Mouse (Mus musculus) myocyte (in vitro differentiated cells): ENCODE data around the gene Ostn. TPM values are rescaled to one million over a fixed set of nuclear protein-coding genes. Genes with fewer than 3 reads are reported as not detected.

Experiments
- H3K27me3 ChIP-seq: one replicate; pipeline ENCODE4 v1.6.1; 2011; ENCODE audit not compliant: control insufficient read depth, insufficient read depth, insufficient read length
- H3K36me3 ChIP-seq: one replicate; pipeline ENCODE4 v1.6.1; 2011; ENCODE audit not compliant: control insufficient read depth, insufficient read depth
- H3K4me2 ChIP-seq: one replicate; pipeline ENCODE4 v1.6.1; 2011; ENCODE audit warnings: low read depth, control low read depth
- H3K4me3 ChIP-seq: one replicate; pipeline ENCODE4 v1.5.1; 2011; ENCODE audit warnings: mild to moderate bottlenecking, control low read depth, moderate library complexity
- H3K79me2 ChIP-seq: one replicate; pipeline ENCODE4 v1.6.1; 2011; ENCODE audit not compliant: control insufficient read depth, insufficient read depth
- H3ac ChIP-seq: one replicate; pipeline ENCODE4 v1.6.1; 2011; ENCODE audit not compliant: control insufficient read depth, insufficient read length
- CEBPB ChIP-seq: IDR thresholded peaks from 2 replicates; pipeline ENCODE4 v1.6.1; 2011; ENCODE audit warnings: mild to moderate bottlenecking, moderate library complexity; ENCODE audit not compliant: poor library complexity, insufficient read depth, severe bottlenecking
- E2F4 ChIP-seq: IDR thresholded peaks from one replicate; pipeline ENCODE4 v1.6.1; 2011; ENCODE audit warnings: mild to moderate bottlenecking, control low read depth, moderate library complexity; ENCODE audit not compliant: insufficient read depth
- MAX ChIP-seq: IDR thresholded peaks from one replicate; pipeline ENCODE4 v1.6.1; 2011; ENCODE audit warnings: low read depth, mild to moderate bottlenecking, control low read depth
- MYOD1 ChIP-seq, 3 experiments: IDR thresholded peaks; one replicate each; pipeline ENCODE4 v1.6.1; 2011; ENCODE audit warnings: control low read depth in 2 of 3, low read depth in 2 of 3, mild to moderate bottlenecking in 2 of 3, moderate library complexity in 1 of 3; ENCODE audit not compliant: insufficient read length in 2 of 3, control insufficient read depth in 1 of 3
- MYOG ChIP-seq, 3 experiments: IDR thresholded peaks; one replicate each; pipeline ENCODE4 v1.6.1; 2011; ENCODE audit warnings: control low read depth in 2 of 3, low read depth in 2 of 3, mild to moderate bottlenecking in 2 of 3; ENCODE audit not compliant: insufficient read length in 2 of 3, control insufficient read depth in 1 of 3, insufficient read depth in 1 of 3
- POLR2A ChIP-seq: IDR thresholded peaks from one replicate; pipeline ENCODE4 v1.6.1; 2011; ENCODE audit warnings: low read depth, mild to moderate bottlenecking, control low read depth, moderate library complexity; ENCODE audit not compliant: insufficient read length
- POLR2AphosphoS2 ChIP-seq: IDR thresholded peaks from one replicate; pipeline ENCODE4 v1.6.1; 2011; ENCODE audit warnings: low read depth, control low read depth; ENCODE audit not compliant: insufficient read length
- REST ChIP-seq: IDR thresholded peaks from one replicate; pipeline ENCODE4 v1.6.1; 2011; ENCODE audit warnings: mild to moderate bottlenecking, control low read depth, moderate library complexity; ENCODE audit not compliant: insufficient read depth, insufficient read length
- SRF ChIP-seq: IDR thresholded peaks from one replicate; pipeline ENCODE4 v1.6.1; 2011; ENCODE audit warnings: low read depth; ENCODE audit not compliant: control insufficient read depth, insufficient read length
- TCF12 ChIP-seq: IDR thresholded peaks from one replicate; pipeline ENCODE4 v1.6.1; 2011; ENCODE audit warnings: mild to moderate bottlenecking, control low read depth; ENCODE audit not compliant: poor library complexity, insufficient read depth, severe bottlenecking
- TCF3 ChIP-seq: IDR thresholded peaks from one replicate; pipeline ENCODE4 v1.6.1; 2011; ENCODE audit warnings: low read depth, control low read depth; ENCODE audit not compliant: insufficient read length
- USF1 ChIP-seq: IDR thresholded peaks from one replicate; pipeline ENCODE4 v1.6.1; 2011; ENCODE audit warnings: low read depth, mild to moderate bottlenecking, control low read depth, moderate library complexity
- polyA plus RNA-seq: library from polyadenylated mRNA; unstranded; fragments of >200 nt; fragmentation: generic; extraction: Trizol; gene quantifications from one replicate; pipeline ENCODE4 v1.2.1, GENCODE M21; 2012; ENCODE audit warnings: missing spikeins

Gene Ostn
- polyA plus RNA-seq, 1 experiment = 1.4 TPM

GRCm38 (mm10) chr16:27390306-27390705 lies 83.0 kb downstream of the Ostn start:
- peak overlapping the region; percentile 63 for H3K4me3 ChIP-seq
- H3K27me3 ChIP-seq = no peaks in the 10 kb centered on the region
- H3K4me2 ChIP-seq = peak overlapping the region; percentile 71
- H3ac ChIP-seq = no peak overlapping the region
- H3K36me3 ChIP-seq = no peaks in the 10 kb centered on the region
- no peak for TF ChIP-seq POLR2AphosphoS2
- TF ChIP-seq MYOG (IDR thresholded peaks at IDR 0.05; ENCODE audit: control insufficient read depth in 1 of 3, insufficient read depth in 1 of 3, insufficient read length in 2 of 3, low read depth in 2 of 3) = no peak
- no peak for TF ChIP-seq USF1
- no peak for TF ChIP-seq E2F4
- TF ChIP-seq TCF3 = no peak
- no peak for TF ChIP-seq POLR2A
- TF ChIP-seq REST = no peak
- TF ChIP-seq MYOD1 (IDR thresholded peaks at IDR 0.05; ENCODE audit: control insufficient read depth in 1 of 3, insufficient read length in 2 of 3, low read depth in 2 of 3) = no peak
- no peak for TF ChIP-seq TCF12
- no peak for TF ChIP-seq SRF
- no peak for TF ChIP-seq MAX
- no peak for TF ChIP-seq CEBPB
- peaks cover 55% of the 10 kb centered on the region for H3K79me2 ChIP-seq

- Histone ChIP-seq H3K79me2 (peaks cover 66% of the 10 kb centered on the region), H3K4me3 (no peak overlapping the region), H3ac (no peak overlapping the region), H3K4me2 (no peak overlapping the region), H3K27me3 (no peaks in the 10 kb centered on the region), H3K36me3 (no peaks in the 10 kb centered on the region)
- TF ChIP-seq CEBPB (no peak), TCF3 (no peak), TCF12 (no peak), MAX (no peak), MYOD1 (IDR thresholded peaks at IDR 0.05; ENCODE audit: control insufficient read depth in 1 of 3, insufficient read length in 2 of 3, low read depth in 2 of 3) (no peak), POLR2A (no peak), POLR2AphosphoS2 (no peak), REST (no peak), E2F4 (no peak), SRF (no peak), MYOG (IDR thresholded peaks at IDR 0.05; ENCODE audit: control insufficient read depth in 1 of 3, insufficient read depth in 1 of 3, insufficient read length in 2 of 3, low read depth in 2 of 3) (no peak), USF1 (no peak)
Measured at GRCm38 (mm10) chr16:27391845-27392244, 84.6 kb downstream of the Ostn start.

- H3K79me2 ChIP-seq = peaks cover 89% of the 10 kb centered on the region
- no peak overlapping the region for H3ac ChIP-seq
- H3K27me3 ChIP-seq = no peaks in the 10 kb centered on the region
- TF ChIP-seq TCF3 = no peak
- TF ChIP-seq USF1 = no peak
- no peak for TF ChIP-seq REST
- no peak for TF ChIP-seq MYOD1 (IDR thresholded peaks at IDR 0.05; ENCODE audit: control insufficient read depth in 1 of 3, insufficient read length in 2 of 3, low read depth in 2 of 3)
- TF ChIP-seq CEBPB = no peak
- TF ChIP-seq TCF12 = no peak
- no peak for TF ChIP-seq POLR2A
- no peak for TF ChIP-seq POLR2AphosphoS2
- TF ChIP-seq E2F4 = no peak
- no peak for TF ChIP-seq MAX
- no peak for TF ChIP-seq SRF
- TF ChIP-seq MYOG (IDR thresholded peaks at IDR 0.05; ENCODE audit: control insufficient read depth in 1 of 3, insufficient read depth in 1 of 3, insufficient read length in 2 of 3, low read depth in 2 of 3) = no peak
- no peak overlapping the region for H3K4me3 ChIP-seq
- no peak overlapping the region for H3K4me2 ChIP-seq
- H3K36me3 ChIP-seq = no peaks in the 10 kb centered on the region
Measured at GRCm38 (mm10) chr16:27395251-27396037, 88.2 kb downstream of the Ostn start.

GRCm38 (mm10) chr16:27396951-27397350 lies 89.7 kb downstream of the Ostn start:
- Histone ChIP-seq H3K4me3 (no peak overlapping the region), H3K4me2 (no peak overlapping the region), H3K79me2 (peaks cover 89% of the 10 kb centered on the region), H3K27me3 (no peaks in the 10 kb centered on the region), H3ac (no peak overlapping the region), H3K36me3 (no peaks in the 10 kb centered on the region)
- TF ChIP-seq CEBPB = no peak
- TF ChIP-seq MYOD1 (IDR thresholded peaks at IDR 0.05; ENCODE audit: control insufficient read depth in 1 of 3, insufficient read length in 2 of 3, low read depth in 2 of 3) = no peak
- TF ChIP-seq POLR2A = no peak
- no peak for TF ChIP-seq SRF

GRCm38 (mm10) chr16:27399026-27399718 lies 91.9 kb downstream of the Ostn start:
- Histone ChIP-seq H3K79me2 (peaks cover 96% of the 10 kb centered on the region), H3K4me2 (no peak overlapping the region), H3K36me3 (no peaks in the 10 kb centered on the region), H3ac (no peak overlapping the region), H3K27me3 (no peaks in the 10 kb centered on the region), H3K4me3 (no peak overlapping the region)
- TF ChIP-seq E2F4 = no peak
- TF ChIP-seq TCF3 = no peak
- no peak for TF ChIP-seq MYOD1 (IDR thresholded peaks at IDR 0.05; ENCODE audit: control insufficient read depth in 1 of 3, insufficient read length in 2 of 3, low read depth in 2 of 3)
- TF ChIP-seq SRF = no peak
